Mouse (Mus musculus) C2C12 (cell line): ENCODE results near the gene Celf2.

Experiments
- CTCF ChIP-seq: IDR thresholded peaks from one replicate; pipeline ENCODE4 v1.5.1; 2011; ENCODE audit not compliant: control insufficient read depth, insufficient read depth, insufficient read length
- USF1 ChIP-seq: IDR thresholded peaks from one replicate; pipeline ENCODE4 v1.6.1; 2011; ENCODE audit warnings: low read depth, mild to moderate bottlenecking, control low read depth, moderate library complexity

DNA sequence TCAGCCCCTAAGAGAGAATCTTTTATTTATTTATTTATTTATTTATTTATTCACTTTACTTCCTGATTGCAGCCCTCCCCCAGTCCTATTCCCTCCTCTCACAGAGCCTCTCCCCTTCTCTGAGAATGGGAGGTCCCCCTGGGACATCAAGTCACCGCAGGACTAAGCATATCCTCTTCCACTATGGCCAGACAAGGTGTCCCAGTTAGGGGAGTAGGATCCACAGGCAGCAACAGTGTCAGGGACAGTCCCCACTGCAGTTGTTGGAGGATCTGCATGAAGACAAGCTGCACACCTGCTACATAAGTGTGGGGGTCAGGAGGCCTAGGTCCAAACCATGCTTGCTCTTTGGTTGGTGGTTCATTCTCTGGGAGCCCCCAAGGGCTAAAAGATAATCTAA lies 686.3 kb downstream of the Celf2 start:
- TF ChIP-seq USF1: no peak
- no peak for TF ChIP-seq CTCF
